15 mouse cellular contexts compared by ENCODE assay signal in the genomic region with DNA sequence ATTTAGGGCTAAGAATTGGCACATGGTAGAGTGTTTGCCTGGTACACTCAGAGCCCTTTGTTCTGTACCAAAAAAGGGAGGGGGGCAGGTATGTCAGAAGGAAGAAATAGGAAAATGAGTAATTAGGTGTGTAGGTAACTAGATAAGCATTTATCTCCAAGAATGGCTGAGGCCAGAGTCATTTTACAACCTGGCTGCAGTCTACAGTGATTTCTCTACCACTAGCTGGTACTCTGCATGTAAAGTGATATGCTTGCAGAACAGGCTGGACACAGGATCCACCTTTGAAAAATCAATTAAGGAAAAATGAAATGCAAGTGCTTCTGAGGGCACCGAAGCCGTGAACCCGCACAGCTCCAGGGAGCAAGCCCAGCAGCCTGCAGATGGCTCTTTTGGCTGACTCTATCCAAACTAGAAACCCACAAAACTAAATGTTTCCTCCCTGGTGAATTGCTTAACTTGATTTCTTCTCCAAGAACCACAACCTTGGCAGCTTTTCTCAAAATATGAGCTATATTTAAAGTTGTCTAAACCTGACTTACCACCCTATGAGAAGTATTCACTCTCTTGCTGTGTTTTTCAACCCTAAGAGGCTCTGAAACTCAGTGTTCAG. TPM values are rescaled to one million over a fixed set of nuclear protein-coding genes. Genes with fewer than 3 reads are reported as not detected.
DNase-seq lines count a peak whose midpoint lies in the region; ATAC-seq lines count a peak whose summit lies in the region.
"Had no signal": no experiment of that assay in that cellular context is flagged by ENCODE, and none has a peak within 500 bp of the region (broad histone marks: within the 10 kb centered on the region; RNA-seq: fewer than 3 reads in every experiment).

No protein-coding gene starts in this region.

- no peak overlapping the region for H3K9ac ChIP-seq in intestine, embryonic 15.5 days
- H3K9ac ChIP-seq: heart, embryonic 15.5 days; limb, embryonic 13.5 days had no signal

- no peaks in the 10 kb centered on the region for H3K36me3 ChIP-seq in intestine, embryonic 15.5 days

- no peak overlapping the region for H3K4me2 ChIP-seq in intestine, embryonic 15.5 days (replicated peaks)
- H3K4me2 ChIP-seq: heart, embryonic 15.5 days; limb, embryonic 13.5 days had no signal

- no peak overlapping the region for H3K4me3 ChIP-seq in intestine, embryonic 15.5 days (replicated peaks)
- H3K4me3 ChIP-seq: heart, embryonic 15.5 days; limb, embryonic 13.5 days had no signal

- peak; percentile 14 for DNase-seq in adrenal gland, postnatal 14 days
- DNase-seq in adrenal gland, postnatal 25 days, result no peak
- DNase-seq in lung, postnatal 36 days, result peak; percentile 30
- DNase-seq in lung, postnatal 10 days, result no peak
- DNase-seq in left cerebral cortex, adult 8-10 months (ENCODE audit: low spot score in 2 of 2), result no peak
- DNase-seq in kidney, adult 9 months, result no peak
- no peak for DNase-seq in T-cell, adult 2 months (ENCODE audit: low spot score)
- DNase-seq: cerebellum, postnatal 14 days; midbrain, embryonic 14.5 days; right cerebral cortex, postnatal 25 days had no signal

- 57% methylated on average over 3 of the region's 3 CpGs for WGBS in intestine, embryonic 15.5 days

- H3K27me3 ChIP-seq in intestine, embryonic 15.5 days (replicated peaks), result no peaks in the 10 kb centered on the region
- H3K27me3 ChIP-seq: heart, embryonic 15.5 days; limb, embryonic 13.5 days; Patski had no signal

- no peaks in the 10 kb centered on the region for H3K9me3 ChIP-seq in intestine, embryonic 15.5 days
- H3K9me3 ChIP-seq: heart, embryonic 15.5 days; limb, embryonic 13.5 days had no signal

- peak overlapping the region; percentile 42 for H3K27ac ChIP-seq in intestine, embryonic 15.5 days
- H3K27ac ChIP-seq: heart, embryonic 15.5 days; limb, embryonic 13.5 days had no signal

- H3K4me1 ChIP-seq in intestine, embryonic 15.5 days (replicated peaks), result peaks cover 12% of the 10 kb centered on the region

- ATAC-seq in intestine, embryonic 15.5 days, result peak; percentile 69
- ATAC-seq: Patski had no signal

RNA-seq across cellular contexts. Expression of a gene that starts 5.6 kb away (rescaled TPM):
- total RNA-seq in adrenal gland, postnatal 14 days (2021), result 7.2 and 7.9 TPM in 2 replicates
- total RNA-seq in adrenal gland, postnatal 25 days (2021), result 5.6 and 6.1 TPM in 2 replicates
- polyA plus RNA-seq in intestine, embryonic 15.5 days (2015; fragmentation: Nextera tagmentation; extraction: Ambion mirVana), result 18.4 and 19.4 TPM in 2 replicates
- total RNA-seq in left cerebral cortex, adult 8-10 months (2022), result 1 to 10 TPM; 3.2 to 5.5 (median 3.8) TPM

RNA-seq across cellular contexts. Expression of a gene that starts 33.5 kb away (rescaled TPM):
- total RNA-seq in adrenal gland, postnatal 14 days (2021), result 7.5 and 10.7 TPM in 2 replicates
- 7.7 and 11.1 TPM in 2 replicates for total RNA-seq in adrenal gland, postnatal 25 days (2021)
- polyA plus RNA-seq in intestine, embryonic 15.5 days (2015; fragmentation: Nextera tagmentation; extraction: Ambion mirVana), result 12.8 and 13.5 TPM in 2 replicates
- 10 to 100 TPM; 18.5 to 22.1 (median 20.7) TPM for total RNA-seq in left cerebral cortex, adult 8-10 months (2022)

RNA-seq across cellular contexts. Expression of a gene that starts 51.7 kb away (rescaled TPM):
- total RNA-seq in adrenal gland, postnatal 14 days (2021), result 5.5 and 6.4 TPM in 2 replicates
- total RNA-seq in adrenal gland, postnatal 25 days (2021), result 4.0 and 6.6 TPM in 2 replicates
- 10.5 and 10.7 TPM in 2 replicates for polyA plus RNA-seq in intestine, embryonic 15.5 days (2015; fragmentation: Nextera tagmentation; extraction: Ambion mirVana)
- 1 to 10 TPM; 5.9 to 8.2 (median 6.5) TPM for total RNA-seq in left cerebral cortex, adult 8-10 months (2022)

RNA-seq across cellular contexts. Expression of a gene that starts 52.8 kb away (rescaled TPM):
- total RNA-seq in adrenal gland, postnatal 14 days (2021), result 6.5 and 7.2 TPM in 2 replicates
- 8.5 and 11.1 TPM in 2 replicates for total RNA-seq in adrenal gland, postnatal 25 days (2021)
- polyA plus RNA-seq in intestine, embryonic 15.5 days (2015; fragmentation: Nextera tagmentation; extraction: Ambion mirVana), result 0.63 and 0.68 TPM in 2 replicates
- 10 to 100 TPM; 43.6 to 51.7 (median 48.7) TPM for total RNA-seq in left cerebral cortex, adult 8-10 months (2022)
- total RNA-seq: neutrophil, adult 5-6 weeks had no signal

Comparison
In these comparisons a context has a peak if more than half of its experiments do, and no peak if none do; other contexts are left out.
1. DNase-seq: peak in adrenal gland, postnatal 14 days (single experiment) and lung, postnatal 36 days (single experiment); none in adrenal gland, postnatal 25 days (single experiment), lung, postnatal 10 days (single experiment), left cerebral cortex, adult 8-10 months (0 of 2), kidney, adult 9 months (single experiment) and T-cell, adult 2 months (single experiment).